Mouse (Mus musculus): ENCODE data around the gene Ddx52.

Gene Ddx52

DNA sequence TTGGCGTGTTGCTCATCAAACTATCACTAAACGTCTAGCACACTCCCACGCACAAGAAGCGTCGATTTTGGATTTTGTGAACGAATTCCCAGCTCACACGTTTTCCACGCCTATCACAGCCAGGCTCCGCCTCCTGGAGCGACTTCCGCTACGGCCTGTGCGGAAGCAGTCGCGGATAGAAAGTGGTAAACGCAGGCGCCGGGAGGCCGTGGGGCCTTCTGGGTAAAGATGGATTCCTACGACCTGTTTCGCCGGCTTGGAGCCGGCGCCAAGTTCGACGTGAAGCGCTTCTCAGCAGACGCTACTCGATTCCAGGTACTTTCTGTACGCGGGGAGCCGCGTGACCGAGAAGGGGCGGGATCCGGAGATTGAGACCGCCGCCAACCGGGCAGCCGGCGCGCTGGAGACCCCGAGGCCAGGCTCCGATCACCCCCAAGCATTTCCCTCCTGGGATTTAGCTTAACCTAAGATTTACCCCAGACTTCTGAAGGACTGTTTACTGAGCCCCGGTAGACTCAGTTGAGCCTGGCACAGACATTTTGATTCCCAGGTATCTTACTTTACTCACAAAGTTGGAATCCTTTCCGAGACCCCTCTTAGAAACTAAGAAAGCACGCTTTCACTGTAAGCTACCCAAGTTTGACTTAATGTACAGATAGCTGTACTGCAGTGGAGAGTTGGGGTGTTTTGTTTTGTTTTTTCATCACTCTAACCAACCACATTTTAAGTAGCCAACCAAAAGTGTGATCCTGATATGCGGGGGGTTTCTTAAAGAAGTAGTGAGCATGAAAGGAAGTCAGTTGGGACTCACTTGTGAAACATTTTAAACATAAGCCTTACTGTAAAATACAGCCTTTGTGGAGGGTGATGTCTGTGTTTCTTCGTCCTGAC, at the start of gene Ddx52:
Ddx52 (plus strand) TSS at position 113 of the 891 bp plus-strand sequence.
- in situ Hi-C loops (cut with MboI) = loop anchor here (25.0 kb wide), 1 partner anchor 380 kb away; no protein-coding TSS in a partner anchor

DNA sequence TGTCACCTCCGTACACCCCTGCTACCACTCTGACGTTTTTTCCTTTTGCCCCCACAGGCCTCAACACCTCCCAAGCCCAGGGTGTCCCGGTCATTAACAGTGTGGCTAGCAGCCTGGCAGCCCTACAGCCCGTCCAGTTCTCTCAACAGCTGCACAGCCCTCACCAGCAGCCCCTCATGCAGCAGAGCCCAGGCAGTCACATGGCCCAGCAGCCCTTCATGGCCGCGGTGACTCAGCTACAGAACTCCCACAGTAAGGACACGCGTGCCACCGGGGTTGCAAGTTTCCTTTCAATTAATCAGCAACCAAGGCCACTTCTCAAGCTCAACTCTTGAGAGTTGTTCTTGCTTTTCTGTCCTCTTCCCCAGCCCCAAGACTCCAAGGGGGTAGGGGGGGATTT, 48.5 kb upstream of the Ddx52 start:
- in situ Hi-C loops (cut with MboI) = no loop called here

DNA sequence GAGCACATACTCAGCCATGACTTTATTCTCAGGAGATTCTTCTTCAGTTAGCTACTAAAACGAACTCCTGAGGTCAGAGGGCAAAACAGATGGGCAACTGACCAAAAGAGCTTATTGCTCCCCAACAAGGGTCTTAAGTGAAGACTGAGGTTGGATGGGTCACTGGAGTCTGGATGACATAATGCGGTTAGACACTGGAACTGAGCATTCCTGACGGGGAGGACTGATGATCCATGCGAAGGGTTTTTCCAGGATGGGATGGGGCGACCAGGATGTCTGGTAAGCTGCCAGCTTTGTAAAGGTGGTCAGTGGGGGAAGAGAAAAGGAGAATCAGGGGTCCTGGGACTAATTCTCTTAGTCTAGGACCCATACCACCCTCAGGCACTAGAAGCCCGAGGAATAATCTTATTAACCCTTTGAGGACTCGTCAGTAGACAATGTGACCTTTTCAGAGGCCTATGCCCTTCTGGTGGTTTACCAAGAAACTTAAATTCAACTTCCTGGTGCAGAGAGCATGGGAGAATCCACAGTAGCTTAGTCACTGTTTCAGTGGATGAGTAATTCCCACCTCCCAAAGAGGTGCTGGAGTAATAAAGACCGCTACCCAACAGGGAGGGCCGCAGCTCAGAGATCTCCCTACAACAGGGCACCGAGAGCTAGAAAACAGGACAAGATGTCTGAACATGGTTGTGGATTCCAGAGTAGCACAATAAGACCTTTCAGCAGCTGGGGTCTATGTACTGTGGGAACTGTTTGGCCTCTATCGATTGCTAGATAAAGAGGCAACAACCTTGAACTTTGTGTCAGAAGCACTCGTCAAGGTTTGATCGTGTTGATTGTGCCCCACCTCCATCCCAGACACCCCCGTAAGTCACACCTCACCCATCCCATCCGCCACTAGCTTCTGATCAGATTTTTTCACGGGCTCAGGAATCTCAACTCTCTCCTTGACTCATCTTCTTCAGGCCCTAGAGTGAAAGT, 45.1 kb upstream of the Ddx52 start:
- in situ Hi-C loops (cut with MboI) = no loop called here

DNA sequence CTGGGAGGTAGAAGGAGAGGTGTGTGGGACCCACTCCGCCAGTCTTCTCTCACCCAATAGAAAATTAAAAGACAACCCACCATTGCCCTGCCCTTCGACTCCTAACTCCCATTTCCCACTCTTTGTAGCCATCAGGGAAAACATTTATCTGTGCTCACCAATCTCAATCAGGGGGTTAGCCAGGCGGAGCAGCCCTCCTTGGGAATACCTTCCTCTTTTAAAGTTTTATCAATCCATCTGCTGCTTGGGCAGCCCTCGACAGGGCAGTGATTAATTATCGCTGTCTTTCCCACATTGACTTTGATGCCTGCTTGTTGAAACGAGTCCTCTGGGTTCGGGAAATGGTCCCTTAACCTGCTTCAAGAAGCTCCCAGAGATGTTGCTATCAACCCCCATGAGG, 44.3 kb upstream of the Ddx52 start:
- in situ Hi-C loops (cut with MboI) = no loop called here

DNA sequence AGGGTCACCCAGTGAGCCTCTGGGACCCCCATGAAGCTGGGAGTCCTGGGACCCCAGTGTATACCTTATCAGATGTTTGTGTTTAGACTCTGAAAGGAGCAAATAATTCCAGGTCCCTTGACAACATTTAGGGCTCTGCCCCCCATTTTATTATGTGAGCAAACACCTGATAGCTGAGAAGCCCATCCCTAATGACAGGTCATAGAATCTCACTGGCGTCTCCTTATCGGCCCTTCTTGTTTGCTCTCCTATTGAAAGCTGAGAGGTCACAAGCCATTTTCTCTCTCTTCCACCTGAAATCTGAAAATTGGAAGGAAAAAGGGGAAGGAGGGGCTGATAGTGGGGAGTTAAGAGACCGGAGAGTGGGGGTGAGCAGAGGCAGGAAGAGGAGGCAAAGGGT, 39.0 kb upstream of the Ddx52 start:
- in situ Hi-C loops (cut with MboI) = no loop called here

DNA sequence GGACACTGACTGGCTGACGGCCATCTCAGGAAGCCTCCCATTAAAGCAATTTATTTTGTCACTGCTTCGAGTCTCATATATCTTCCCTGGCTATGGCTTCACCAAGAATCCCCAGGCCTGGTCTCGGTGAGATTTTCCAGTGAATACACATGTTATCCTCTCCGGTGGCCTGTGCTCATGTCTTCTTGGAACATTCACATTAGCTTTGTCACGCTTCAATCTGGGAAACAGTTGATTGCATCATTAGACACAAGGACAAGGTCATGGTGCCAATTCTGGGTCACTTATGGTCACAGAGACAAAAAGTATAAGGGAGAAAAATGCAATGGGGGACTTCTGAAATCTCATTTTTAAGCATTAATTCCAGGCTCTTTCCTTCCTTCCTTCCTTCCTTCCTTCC, 36.1 kb upstream of the Ddx52 start:
- in situ Hi-C loops (cut with MboI) = no loop called here

DNA sequence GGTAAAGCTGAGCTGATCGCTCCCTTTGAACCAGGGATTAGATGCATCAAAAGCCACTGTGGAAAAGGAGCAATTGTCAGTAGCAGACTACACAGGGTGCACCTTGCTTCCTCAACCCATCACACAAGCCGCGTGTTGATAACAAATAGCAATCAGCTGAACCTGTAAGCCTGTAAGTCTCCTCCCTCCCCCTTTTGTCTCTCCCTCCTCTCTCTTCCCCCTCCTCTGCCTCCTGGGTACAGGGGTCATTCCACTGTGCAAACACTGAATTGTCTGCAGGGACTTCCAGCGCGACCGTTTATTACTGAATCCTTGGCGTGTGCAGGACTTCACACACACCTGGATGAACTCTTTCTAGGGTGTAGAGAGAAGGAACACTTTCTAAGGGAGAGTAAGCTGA, 33.5 kb upstream of the Ddx52 start:
- in situ Hi-C loops (cut with MboI) = no loop called here

DNA sequence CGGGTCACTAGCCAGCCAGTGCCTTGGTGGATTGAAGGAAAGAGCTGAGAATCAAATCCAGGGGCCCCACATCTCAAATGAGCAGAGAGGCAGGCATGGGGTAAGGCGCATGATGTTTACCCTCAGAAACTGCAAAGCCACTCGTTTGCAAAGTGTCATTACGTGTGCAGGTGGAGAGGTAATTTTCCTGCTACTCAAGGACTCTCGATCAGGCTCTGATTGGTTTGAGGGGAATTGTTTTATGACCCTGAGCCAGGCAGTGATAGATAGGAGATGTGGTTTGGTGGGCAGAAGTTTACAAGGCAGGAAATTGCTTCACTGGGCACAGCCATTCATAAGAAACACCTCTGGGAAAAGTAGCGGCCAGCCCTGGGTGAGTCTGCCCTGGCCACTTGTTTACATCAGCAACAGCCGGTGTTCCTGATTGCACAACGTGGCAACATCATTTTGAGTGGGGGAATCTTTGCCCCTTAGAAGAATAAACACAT, 28.0 kb upstream of the Ddx52 start:
- in situ Hi-C loops (cut with MboI) = no loop called here

DNA sequence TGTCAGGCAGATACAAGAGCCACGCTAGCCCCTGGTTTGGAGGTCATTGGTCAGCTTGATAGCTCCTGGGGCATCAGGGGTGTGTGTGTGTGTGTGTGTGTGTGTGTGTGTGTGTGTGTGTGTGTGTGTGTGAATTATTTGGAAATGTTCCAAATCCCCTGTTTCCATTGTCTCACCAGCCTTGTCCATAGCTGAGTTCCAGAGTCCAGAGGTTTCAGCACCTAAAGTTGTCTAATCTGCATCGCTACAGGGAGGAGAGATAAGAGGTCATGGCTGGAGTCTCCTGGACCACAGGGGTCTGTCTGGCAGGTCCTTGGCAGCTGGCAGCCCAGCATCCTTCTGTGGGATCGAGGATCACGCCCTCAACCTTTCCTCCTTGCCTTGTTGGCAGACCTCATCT, 27.4 kb upstream of the Ddx52 start:
- in situ Hi-C loops (cut with MboI) = no loop called here

DNA sequence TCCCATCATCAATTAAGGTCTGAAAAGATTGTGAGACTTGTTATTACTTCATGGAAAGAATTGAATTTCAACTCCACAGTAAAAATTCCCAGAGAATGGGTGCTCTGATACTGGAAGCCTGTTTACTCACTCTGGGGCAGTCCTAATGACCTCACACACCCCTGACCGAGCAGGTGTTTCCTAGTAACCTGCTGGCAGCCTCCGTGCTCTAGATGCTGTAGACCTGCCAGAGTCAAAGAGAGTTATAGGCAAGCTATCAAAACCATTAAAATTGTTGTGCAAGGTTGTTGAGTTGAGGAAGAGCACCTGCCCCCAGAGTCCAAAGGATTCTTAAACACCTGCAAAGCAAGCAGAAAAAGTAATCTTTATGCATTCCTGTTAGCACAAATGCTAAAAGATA, 19.3 kb upstream of the Ddx52 start:
- in situ Hi-C loops (cut with MboI) = no loop called here

DNA sequence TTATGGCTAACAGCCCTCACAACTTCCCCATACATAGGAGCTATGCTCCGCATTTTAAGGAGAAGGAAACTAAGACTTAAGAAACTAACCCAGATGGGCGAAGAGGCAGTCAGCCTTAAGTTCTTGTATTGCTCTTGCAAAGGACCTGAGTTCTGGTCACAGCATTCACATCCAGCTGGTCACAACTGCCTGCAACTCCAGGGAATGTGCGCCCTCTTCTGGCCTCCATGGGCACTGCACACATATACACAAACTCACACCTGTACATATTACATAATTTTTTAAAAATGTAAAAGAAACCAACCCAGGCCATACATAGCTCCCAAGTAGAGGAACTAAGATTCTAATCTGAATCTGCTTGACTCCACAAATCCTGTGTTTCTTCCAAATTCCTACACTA, 14.8 kb upstream of the Ddx52 start:
- in situ Hi-C loops (cut with MboI) = loop anchor here (25.0 kb wide), 1 partner anchor 365 kb away; no protein-coding TSS in a partner anchor

DNA sequence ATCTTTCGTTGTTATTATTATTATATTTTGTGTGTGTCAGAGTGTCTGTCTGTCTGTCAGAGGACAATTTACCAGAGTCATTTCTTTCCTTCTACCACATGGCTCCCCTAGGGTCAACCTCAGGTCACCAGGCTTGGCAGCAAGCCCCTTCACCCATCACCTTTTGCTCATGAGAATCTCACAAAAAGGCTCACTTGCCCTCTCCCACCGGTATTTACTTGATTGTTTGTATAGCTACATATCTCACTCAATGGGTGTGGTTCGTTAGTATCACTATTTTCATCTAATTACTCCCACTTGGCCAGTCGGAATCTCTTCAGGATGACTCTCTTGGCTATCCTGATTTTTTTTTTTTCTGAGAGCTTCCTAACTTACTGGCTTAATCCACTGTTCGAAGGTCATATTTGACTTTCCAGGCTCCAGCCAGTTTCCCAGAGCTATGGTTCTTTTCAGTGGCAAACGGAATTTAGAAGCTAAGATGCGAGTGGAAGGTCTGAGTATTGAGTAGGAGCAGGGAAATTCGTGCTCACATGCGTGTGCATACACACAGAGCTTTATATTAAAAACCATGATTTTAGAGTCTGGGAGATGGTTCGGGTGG, 9.3 kb upstream of the Ddx52 start:
- in situ Hi-C loops (cut with MboI) = loop anchor here (10.0 to 25.0 kb wide), 2 partner anchors 128 to 370 kb away; no protein-coding TSS in a partner anchor

DNA sequence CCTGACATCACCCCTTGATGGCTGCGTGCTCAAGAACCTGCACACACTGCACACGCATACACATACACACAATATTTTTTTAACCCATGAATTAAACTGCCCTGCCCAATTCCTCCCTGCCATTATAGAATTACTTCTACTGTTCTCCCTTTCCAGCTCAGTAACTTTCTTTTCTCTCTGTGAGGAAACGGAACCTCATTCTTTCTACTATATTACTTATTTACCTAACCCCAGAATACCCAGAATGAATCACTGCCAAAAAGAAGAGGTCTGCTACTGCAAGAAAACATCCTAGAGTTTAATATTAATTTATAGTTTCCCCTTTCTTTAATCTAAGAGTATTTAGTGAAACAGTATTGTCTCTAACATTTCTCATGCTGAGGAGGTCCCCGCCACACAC, 8.5 kb upstream of the Ddx52 start:
- in situ Hi-C loops (cut with MboI) = loop anchor here (10.0 to 25.0 kb wide), 2 partner anchors 129 to 371 kb away; no protein-coding TSS in a partner anchor

DNA sequence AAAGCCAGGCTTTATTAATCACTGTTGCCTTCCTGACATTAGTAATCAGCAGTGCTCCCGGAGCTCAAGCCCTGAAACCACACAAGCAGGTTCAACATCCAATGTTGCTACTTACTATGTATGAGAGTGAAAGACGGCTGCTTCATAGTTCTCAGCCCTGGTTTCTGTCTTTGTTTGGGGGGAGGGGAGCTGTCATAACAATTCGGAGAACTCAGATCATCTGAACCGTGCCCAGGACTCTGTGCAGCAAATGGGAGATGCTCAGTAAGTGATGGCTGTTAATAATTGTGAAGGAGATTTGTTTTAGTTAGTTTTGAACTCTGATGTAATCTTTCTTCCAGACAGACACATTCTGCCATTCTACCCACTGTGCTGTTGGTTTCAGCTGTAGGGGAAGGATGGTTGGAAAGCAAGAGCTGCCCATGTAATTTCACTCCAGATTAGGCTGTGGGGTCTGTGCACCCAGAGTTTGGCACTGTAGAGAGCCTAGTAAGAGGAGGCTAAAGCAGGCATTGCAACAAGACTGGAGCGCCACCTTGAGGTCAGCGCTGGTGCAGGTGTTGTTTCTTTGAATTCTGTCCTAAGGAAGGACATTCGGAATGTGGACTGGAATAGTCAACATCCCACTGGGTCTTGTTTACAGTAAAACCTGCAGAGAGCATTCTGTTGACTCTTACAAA, 5.7 kb upstream of the Ddx52 start:
- in situ Hi-C loops (cut with MboI) = loop anchor here (10.0 to 25.0 kb wide), 2 partner anchors 131 to 374 kb away; no protein-coding TSS in a partner anchor

DNA sequence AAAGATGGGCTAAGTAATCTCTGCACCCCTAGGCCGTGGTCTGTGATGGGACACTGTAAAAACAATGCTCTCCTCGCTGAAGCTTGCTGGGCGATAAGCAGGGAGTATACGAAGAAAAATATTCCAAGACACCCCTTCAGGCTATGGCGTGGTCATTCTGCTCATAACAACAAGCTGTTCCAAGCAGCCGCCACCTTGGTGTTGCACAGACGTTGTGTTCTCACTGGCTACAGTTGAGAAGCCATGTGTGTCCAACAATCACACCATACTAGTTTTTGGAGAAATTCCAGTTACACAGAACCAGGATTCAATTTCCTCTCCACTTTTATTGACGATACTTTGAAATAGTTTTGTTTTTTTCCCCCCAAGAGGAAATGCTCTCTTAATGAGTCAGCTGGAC, 3.3 kb upstream of the Ddx52 start:
- in situ Hi-C loops (cut with MboI) = loop anchor here (10.0 to 25.0 kb wide), 2 partner anchors 134 to 376 kb away; no protein-coding TSS in a partner anchor

DNA sequence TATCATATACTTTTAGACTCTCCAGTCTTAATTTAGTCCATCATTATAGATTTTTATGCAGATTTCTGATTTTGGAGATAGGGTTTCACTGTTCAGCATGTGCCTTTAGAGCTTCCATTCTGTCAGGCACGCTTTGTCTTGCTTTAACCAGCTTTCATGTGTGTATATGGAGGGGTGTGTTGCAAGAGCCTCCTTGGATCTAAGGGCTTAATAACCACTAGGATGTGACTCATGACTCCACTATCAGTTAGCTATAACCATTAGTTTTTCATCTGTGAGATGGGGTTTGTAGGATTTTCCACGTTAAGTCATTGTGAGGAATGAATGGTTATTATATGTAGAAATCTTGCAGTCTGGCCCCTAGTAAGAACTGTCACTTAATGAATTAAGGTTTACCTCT, 15.0 kb downstream of the Ddx52 start:
- in situ Hi-C loops (cut with MboI) = no loop called here

DNA sequence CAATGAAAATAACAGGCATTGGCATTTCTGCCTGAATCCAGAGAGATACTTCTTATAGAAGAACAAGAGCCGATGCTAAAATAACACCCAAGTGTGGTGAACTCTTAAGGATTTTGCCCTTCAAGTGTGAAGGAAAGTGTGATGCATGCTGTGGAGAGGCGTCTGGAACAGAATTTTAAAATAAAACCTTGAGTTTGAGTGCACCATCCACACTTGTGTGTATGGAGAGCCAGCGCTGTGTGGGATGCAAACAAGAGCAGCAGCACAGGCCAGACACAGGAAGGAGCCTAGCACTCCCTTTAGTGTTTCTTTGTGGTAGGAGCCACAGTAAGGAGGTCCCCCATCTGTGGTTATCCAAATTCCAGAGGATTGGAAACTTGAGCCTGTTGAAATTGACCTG, 20.1 kb downstream of the Ddx52 start:
- in situ Hi-C loops (cut with MboI) = no loop called here

DNA sequence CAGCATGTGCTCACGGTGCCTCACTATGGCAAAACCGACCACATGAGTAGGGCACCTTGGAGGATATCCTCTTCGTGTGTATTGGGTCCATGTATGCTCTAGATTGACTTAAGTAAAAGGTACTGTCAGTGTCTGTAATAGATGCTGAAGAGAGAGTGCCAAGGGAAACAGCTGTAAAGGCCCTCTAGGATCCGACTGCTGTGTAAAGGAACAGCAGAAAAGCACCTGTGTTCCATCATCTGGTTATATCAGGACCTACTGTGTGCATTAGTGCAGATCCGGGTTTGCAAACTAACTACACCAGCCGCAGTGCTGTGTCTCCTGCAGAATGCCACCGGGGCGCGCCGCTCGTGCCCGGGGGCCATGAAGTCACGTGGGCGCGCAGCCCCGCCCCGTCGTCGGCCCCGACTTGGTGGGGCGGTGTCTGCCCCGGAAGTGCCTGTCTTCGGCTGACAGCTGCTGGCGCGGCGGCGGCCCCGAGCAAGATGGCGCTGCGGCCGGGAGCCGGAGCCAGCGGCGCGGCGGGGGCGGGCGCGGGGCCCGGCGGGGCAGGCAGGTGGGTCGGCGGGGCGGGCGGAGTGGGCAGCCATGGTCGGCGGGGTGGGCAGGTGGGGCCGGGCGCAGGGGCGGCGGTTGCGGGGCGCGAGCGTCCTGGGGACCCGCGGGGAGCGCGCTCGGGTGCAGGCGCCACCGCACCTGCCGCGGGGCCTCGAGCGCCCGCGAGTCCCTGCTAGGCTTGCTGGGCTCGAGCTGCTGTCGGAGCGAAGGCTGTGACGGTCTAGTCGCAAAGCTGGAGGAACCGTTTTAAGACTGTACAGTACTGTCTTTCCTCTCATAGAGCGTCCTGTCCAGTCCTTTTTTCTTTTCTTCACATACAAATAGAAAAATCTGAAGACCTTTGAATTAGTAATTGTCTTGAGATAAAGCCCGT, 22.4 kb downstream of the Ddx52 start, which contains the start of gene Synrg:
Synrg (plus strand) TSS at position 438 of the 931 bp plus-strand sequence.
- in situ Hi-C loops (cut with MboI) = no loop called here

DNA sequence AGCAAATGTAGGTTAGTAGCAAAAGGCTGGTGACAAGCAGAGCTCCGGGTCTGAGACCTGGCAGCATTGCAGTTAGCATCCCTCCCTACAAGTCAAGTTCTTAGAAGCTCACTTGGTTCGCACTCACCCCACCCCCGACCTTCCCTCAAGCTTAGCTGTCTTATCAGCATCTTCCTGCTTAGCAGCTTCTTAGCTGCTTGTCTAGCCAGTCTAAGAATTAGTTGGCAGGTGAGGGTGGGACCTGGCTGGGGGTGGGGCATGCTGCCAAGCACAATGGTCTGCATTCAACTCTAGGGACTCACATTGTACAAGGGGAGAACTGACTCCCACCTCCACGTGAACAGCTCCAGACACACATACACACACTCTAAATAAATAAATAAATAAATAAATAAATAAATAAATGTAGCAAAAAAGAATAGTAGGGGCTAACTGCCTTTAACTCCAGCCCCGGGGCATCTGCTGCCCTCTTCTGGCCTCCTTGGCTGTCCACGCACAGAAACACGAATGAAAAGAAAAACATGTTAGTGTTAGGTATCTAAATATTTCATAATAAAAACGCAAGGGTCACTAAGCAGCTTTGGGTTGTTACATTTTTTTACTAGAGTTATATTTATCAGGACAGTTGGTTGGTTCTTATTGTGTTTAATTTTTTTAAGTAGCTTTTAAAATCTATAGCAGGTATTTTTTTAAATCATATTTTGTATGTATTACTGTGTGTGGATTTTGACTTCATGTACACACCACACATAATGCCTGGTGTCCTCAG, 25.8 kb downstream of the Ddx52 start:
- in situ Hi-C loops (cut with MboI) = no loop called here

Data from mature B cell (primary cell).